Mouse (Mus musculus): ENCODE data around the gene Gse1. TPM values are rescaled to one million over a fixed set of nuclear protein-coding genes. Genes with fewer than 3 reads are reported as not detected.

The Gse1 gene
- polyA plus RNA-seq, 1 experiment from 2014 or later: 6.8 TPM

DNA sequence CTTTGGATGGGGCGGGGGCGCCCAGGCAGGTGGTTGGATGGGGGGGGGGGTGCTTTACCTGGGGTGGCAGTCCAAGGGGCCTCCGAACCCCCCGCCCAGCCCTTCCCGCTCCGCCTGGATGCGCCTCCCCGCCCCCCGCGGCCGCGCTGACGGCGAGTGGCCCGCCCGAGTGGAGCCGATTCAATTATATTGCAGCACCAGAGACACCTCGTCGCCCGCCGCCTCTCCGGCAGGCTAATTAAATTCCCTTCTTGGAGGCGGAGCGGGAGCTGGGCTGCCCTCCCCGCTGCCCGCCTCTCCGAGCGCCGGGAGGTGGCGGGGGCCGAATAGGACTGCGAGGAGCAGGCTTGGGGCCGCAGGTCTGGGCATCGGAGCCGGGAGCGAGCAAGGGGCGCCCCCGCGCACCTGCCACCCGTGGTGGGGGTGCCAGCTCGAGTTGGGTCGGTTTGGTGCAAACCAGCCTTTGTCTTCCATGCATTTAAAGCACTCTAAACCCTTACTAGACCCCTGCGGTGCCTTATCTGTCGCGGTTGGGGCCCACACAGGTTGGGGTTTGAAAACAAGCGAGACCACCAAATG is 309.7 kb downstream of the Gse1 start:
- Histone ChIP-seq H3K4me2 (peak overlapping the region; percentile 93), H3K9me3 (no peaks in the 10 kb centered on the region), H3K4me3 (peak overlapping the region; percentile 60), H3K4me1 (peaks cover 87% of the 10 kb centered on the region), H3K36me3 (no peaks in the 10 kb centered on the region), H3K9ac (peak overlapping the region; percentile 31), H3K27me3 (peaks cover 9% of the 10 kb centered on the region), H3K27ac (peak overlapping the region; percentile 77)
- ATAC-seq (ENCODE audit: insufficient number of reproducible peaks, low FRiP score, low TSS enrichment, low read depth): no peak
- under 1% methylated on average over 44 of the region's 46 CpGs for WGBS

DNA sequence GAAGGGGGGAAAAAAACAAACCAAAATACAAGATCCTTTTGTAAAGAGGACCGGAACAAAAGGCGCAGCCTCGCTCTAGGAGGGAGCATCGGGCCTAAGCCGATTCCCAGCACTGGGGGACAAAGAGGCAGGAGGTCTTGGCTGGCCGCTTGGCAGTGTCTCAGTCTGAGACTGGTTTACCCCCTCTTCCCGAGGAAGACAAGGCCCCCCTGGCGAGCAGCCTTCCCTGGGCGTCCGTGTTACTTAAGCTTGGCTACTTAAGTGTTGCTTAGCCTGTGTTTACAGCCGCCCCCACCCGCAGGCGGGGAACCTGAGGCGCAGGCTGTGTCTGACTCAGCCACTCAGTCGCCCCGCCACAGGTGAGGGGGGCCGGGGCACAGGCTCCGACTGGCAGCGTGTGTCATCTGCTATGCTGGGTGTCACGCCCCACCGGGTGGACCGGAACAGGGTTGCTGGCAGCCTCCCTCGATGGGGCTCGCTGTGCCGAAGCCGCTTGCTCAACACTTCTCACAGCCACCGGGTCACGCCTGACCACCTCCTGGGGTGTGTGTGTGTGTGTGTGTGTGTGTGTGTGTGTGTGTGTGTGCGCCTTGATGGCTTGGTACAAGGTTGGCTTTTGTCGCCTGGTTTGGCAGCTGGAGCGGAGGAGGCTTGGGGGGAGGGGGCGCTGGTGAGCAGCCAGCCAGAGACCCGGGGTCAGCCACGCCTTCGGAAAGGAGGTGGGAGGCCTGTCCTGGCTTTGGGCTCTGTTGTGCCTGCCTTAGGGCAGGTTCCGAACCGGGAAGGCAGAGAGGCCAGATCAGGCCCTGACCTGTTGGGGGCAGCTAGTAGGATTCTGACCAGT is 310.4 kb downstream of the Gse1 start:
- WGBS: 7% methylated on average over 37 of the region's 37 CpGs
- Histone ChIP-seq H3K4me3 (peak overlapping the region; percentile 60), H3K4me1 (peaks cover 87% of the 10 kb centered on the region), H3K36me3 (no peaks in the 10 kb centered on the region), H3K27me3 (peaks cover 7% of the 10 kb centered on the region), H3K27ac (peak overlapping the region; percentile 77), H3K9ac (peak overlapping the region; percentile 31; the same call in 1 of the 2 replicates), H3K9me3 (no peaks in the 10 kb centered on the region), H3K4me2 (peak overlapping the region; percentile 93)
- ATAC-seq (ENCODE audit: insufficient number of reproducible peaks, low FRiP score, low TSS enrichment, low read depth): 0 out of 2 replicates have a peak, but pooled peaks have one; percentile 35

DNA sequence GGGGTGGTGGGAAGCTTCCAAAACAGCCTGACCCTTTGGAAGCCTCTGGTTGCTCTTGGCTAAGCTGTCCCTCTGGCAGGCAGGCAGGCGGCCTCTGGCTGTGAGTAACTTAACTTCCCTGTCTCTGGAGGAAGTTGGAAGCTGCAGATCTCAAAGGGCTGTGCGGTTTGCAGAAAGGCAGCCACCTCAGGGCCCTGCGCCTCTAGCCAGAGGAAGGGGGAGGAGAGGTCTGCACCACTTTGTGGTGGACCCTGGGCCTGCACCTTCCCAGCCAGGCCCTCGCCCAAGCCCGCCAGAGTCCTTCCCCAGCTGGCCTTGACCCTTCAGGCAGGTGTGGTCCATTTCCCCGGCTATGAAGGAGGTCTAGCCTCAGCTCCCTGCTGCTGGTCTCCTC is 311.1 kb downstream of the Gse1 start:
- peaks cover 5% of the 10 kb centered on the region; the same call in 1 of the 2 replicates for H3K27me3 ChIP-seq
- H3K36me3 ChIP-seq: no peaks in the 10 kb centered on the region
- H3K9ac ChIP-seq: no peak overlapping the region
- H3K27ac ChIP-seq: peak overlapping the region; percentile 77
- H3K4me3 ChIP-seq: peak overlapping the region; percentile 60; the same call in 1 of the 2 replicates
- H3K9me3 ChIP-seq: no peaks in the 10 kb centered on the region
- WGBS: 37% methylated on average over 6 of the region's 6 CpGs
- peaks cover 82% of the 10 kb centered on the region for H3K4me1 ChIP-seq
- ATAC-seq (ENCODE audit: insufficient number of reproducible peaks, low FRiP score, low TSS enrichment, low read depth): no peak
- peak overlapping the region; percentile 93 for H3K4me2 ChIP-seq

DNA sequence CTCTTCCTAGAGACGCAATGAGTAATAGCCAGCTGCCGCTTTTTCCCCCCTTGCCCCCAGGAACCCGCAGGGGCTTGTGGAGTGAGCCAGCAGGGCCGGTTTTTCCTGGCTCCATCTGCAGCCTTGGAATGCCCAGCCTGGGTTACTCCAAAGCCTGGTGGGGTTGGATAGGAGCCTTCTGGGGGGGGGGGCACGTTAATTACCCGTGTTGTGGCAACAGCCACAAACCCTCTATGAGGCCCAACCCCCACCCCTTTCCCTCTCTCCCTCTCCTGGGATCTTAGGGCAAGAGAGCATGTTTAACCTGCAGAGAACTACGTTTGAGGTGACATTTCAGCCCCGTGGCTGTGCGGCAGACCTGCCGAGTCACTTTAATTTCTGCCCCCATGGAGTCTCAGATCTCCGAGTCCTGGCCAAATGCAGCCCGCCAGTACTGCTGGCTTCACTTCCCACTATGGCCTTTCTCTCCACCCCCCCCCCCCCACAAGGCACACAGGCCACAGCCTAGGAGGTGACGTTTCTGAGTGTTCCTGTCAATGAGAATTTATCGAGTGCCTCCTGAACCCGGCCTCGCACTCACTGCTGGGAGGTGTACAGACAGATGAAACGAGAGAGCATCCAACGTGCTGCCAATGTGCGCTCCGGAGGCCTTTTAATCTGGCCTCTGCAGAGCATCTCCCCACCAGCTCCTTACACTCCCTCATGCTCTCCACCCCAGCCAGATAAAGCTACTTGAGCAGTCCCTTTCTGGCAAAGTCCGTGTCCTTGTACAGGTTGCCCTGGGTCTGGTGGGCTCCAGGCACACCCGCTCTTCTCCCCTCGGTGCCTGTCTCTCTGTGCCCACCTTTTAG is 311.7 kb downstream of the Gse1 start:
- 30% methylated on average over 23 of the region's 23 CpGs for WGBS
- no peaks in the 10 kb centered on the region for H3K9me3 ChIP-seq
- H3K4me3 ChIP-seq: no peak overlapping the region
- H3K4me2 ChIP-seq: peak overlapping the region; percentile 93
- peak overlapping the region; percentile 77 for H3K27ac ChIP-seq
- peaks cover 76% of the 10 kb centered on the region for H3K4me1 ChIP-seq
- peaks cover 1% of the 10 kb centered on the region; the same call in 1 of the 2 replicates for H3K27me3 ChIP-seq
- no peaks in the 10 kb centered on the region for H3K36me3 ChIP-seq
- no peak overlapping the region for H3K9ac ChIP-seq
- no peak for ATAC-seq (ENCODE audit: insufficient number of reproducible peaks, low FRiP score, low TSS enrichment, low read depth)

GRCm38 (mm10) chr8:120542995-120543394 is 314.7 kb downstream of the Gse1 start:
- no peak overlapping the region for H3K4me3 ChIP-seq
- no peak overlapping the region for H3K9ac ChIP-seq
- H3K4me2 ChIP-seq: no peak overlapping the region
- H3K36me3 ChIP-seq: no peaks in the 10 kb centered on the region
- no peak overlapping the region for H3K27ac ChIP-seq
- no peaks in the 10 kb centered on the region for H3K27me3 ChIP-seq
- WGBS: 17% methylated on average over 13 of the region's 13 CpGs
- peaks cover 71% of the 10 kb centered on the region for H3K4me1 ChIP-seq
- no peaks in the 10 kb centered on the region for H3K9me3 ChIP-seq
- no peak for ATAC-seq (ENCODE audit: insufficient number of reproducible peaks, low FRiP score, low TSS enrichment, low read depth)

- Histone ChIP-seq H3K27ac (no peak overlapping the region; the same call in 1 of the 2 replicates), H3K9me3 (no peaks in the 10 kb centered on the region), H3K4me3 (no peak overlapping the region), H3K9ac (no peak overlapping the region), H3K36me3 (no peaks in the 10 kb centered on the region), H3K4me2 (no peak overlapping the region), H3K4me1 (peaks cover 71% of the 10 kb centered on the region), H3K27me3 (no peaks in the 10 kb centered on the region)
- no peak for ATAC-seq (ENCODE audit: insufficient number of reproducible peaks, low FRiP score, low TSS enrichment, low read depth)
- 57% methylated on average over 8 of the region's 8 CpGs for WGBS
Observed at GRCm38 (mm10) chr8:120543416-120544055, 315.3 kb downstream of the Gse1 start.

DNA sequence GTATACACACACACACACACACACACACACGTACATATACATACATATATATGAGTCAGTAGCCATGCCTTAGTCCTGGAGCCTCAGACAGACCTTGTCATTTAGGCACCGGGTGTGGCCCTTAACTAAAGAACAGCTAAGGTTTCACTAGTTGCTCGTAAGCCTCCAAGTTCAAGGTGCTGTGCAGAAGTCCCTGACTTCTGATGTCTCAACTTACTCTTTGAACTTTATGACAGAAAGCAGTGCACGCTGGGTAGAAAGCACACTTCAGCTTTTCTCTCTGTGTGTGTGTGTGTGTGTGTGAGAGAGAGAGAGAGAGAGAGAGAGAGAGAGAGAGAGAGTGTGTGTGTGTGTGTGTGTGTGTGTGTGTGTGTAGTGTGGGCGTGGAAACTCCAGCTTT is 315.9 kb downstream of the Gse1 start:
- no peak for ATAC-seq (ENCODE audit: insufficient number of reproducible peaks, low FRiP score, low TSS enrichment, low read depth)
- Histone ChIP-seq H3K4me2 (no peak overlapping the region), H3K4me1 (peaks cover 71% of the 10 kb centered on the region), H3K27ac (no peak overlapping the region), H3K4me3 (no peak overlapping the region), H3K27me3 (no peaks in the 10 kb centered on the region), H3K9ac (no peak overlapping the region), H3K9me3 (no peaks in the 10 kb centered on the region), H3K36me3 (no peaks in the 10 kb centered on the region)
- 55% methylated on average over 5 of the region's 5 CpGs for WGBS

DNA sequence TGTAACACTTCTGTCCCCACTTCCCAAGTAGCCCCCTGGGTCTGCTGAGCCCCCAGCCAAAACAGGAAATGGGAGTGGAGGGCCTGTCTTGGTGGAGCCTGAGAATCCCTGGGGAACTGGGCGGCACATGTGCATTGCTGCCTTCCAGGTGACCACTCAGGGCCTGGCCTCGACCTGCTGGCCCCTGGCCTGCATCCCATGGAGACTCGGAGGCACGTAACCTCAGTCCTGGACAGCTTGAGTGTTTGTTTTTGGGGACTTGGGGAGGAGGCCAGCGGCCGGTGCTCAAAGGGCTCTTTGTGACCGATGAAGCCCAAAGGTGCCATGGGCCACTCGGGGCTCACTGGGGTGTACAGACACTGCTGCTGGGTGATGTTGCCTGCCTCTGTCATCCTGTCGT is 319.3 kb downstream of the Gse1 start:
- no peaks in the 10 kb centered on the region for H3K9me3 ChIP-seq
- H3K9ac ChIP-seq: no peak overlapping the region
- H3K4me3 ChIP-seq: no peak overlapping the region
- H3K36me3 ChIP-seq: no peaks in the 10 kb centered on the region
- peaks cover 76% of the 10 kb centered on the region for H3K4me1 ChIP-seq
- H3K4me2 ChIP-seq: no peak overlapping the region
- 66% methylated on average over 9 of the region's 9 CpGs for WGBS
- H3K27ac ChIP-seq: no peak overlapping the region
- no peaks in the 10 kb centered on the region for H3K27me3 ChIP-seq
- no peak for ATAC-seq (ENCODE audit: insufficient number of reproducible peaks, low FRiP score, low TSS enrichment, low read depth)

- no peak overlapping the region for H3K4me3 ChIP-seq
- WGBS: 57% methylated on average over 16 of the region's 16 CpGs
- no peaks in the 10 kb centered on the region for H3K36me3 ChIP-seq
- no peak overlapping the region for H3K4me2 ChIP-seq
- ATAC-seq (ENCODE audit: insufficient number of reproducible peaks, low FRiP score, low TSS enrichment, low read depth): no peak
- no peak overlapping the region for H3K9ac ChIP-seq
- H3K4me1 ChIP-seq: peaks cover 68% of the 10 kb centered on the region
- H3K27ac ChIP-seq: no peak overlapping the region
- no peaks in the 10 kb centered on the region for H3K9me3 ChIP-seq
- H3K27me3 ChIP-seq: no peaks in the 10 kb centered on the region
Observed at GRCm38 (mm10) chr8:120548313-120548761, 320.1 kb downstream of the Gse1 start.

DNA sequence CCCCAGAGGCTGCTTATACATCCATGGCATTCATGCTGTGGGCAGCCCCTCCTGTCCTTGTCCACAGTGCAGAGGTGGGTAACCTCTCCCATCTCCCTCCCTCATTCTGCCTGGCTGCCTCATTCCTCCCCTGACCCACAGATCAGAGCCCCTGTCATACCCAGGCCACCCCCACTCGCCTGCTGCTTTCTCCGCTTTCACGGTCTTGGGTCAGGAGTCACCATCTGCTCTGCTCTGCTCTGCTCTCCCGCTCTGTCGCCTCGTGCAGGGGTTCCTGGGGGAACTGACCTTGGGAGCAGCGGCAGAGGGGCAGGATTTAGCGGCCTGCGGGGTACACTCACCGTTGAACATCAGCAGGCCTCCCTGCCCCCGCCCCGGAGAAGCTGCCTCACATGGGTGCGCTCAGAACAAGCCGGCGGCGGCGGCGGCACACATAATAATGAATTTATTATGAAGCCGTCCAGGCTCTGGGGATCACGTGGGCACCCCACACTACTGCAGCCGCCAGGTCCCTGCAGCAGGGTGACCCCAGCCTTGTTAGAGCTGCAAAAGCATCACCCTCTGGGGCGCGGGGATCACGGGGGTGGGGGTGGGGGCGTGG is 321.2 kb downstream of the Gse1 start:
- peak; percentile 9; the same call in 1 of the 2 replicates for ATAC-seq (ENCODE audit: insufficient number of reproducible peaks, low FRiP score, low TSS enrichment, low read depth)
- no peak overlapping the region for H3K27ac ChIP-seq

GRCm38 (mm10) chr8:120549922-120550321 is 321.7 kb downstream of the Gse1 start:
- Histone ChIP-seq H3K9ac (no peak overlapping the region), H3K4me2 (peak overlapping the region; percentile 33), H3K9me3 (no peaks in the 10 kb centered on the region), H3K36me3 (peaks cover 4% of the 10 kb centered on the region), H3K27ac (no peak overlapping the region), H3K4me3 (no peak overlapping the region), H3K27me3 (no peaks in the 10 kb centered on the region), H3K4me1 (peaks cover 63% of the 10 kb centered on the region)
- 24% methylated on average over 11 of the region's 11 CpGs for WGBS
- ATAC-seq (ENCODE audit: insufficient number of reproducible peaks, low FRiP score, low TSS enrichment, low read depth): no peak

More for the DNA sequence above, 321.2 kb downstream of the Gse1 start:
- Histone ChIP-seq H3K4me2 (peak overlapping the region; percentile 33), H3K36me3 (peaks cover under 1% of the 10 kb centered on the region; the same call in 1 of the 2 replicates), H3K9ac (no peak overlapping the region), H3K4me3 (no peak overlapping the region), H3K27me3 (no peaks in the 10 kb centered on the region), H3K9me3 (no peaks in the 10 kb centered on the region), H3K4me1 (peaks cover 63% of the 10 kb centered on the region)
- 13% methylated on average over 25 of the region's 25 CpGs for WGBS

All from limb, embryonic 15.5 days (tissue).